Mouse (Mus musculus) olfactory bulb, adult 2 months (tissue): ENCODE data around the gene Bcl2l12.

Experiments
- CTCF ChIP-seq: fragments of 200-500 bp; IDR thresholded peaks from 2 replicates; pipeline ENCODE4 v1.5.1; 2012; ENCODE audit warnings: low read depth, mild to moderate bottlenecking, low read length, moderate library complexity; ENCODE audit not compliant: insufficient read depth
- POLR2A ChIP-seq: fragments of 200-500 bp; IDR thresholded peaks from 2 replicates; pipeline ENCODE4 v1.6.1; 2012; ENCODE audit warnings: mild to moderate bottlenecking, low read depth, low read length, moderate library complexity; ENCODE audit not compliant: insufficient read depth

GRCm38 (mm10) chr7:44986192-44986878 is 12.2 kb downstream of the Bcl2l12 start, which contains the start of gene Prmt1:
- no peak for TF ChIP-seq CTCF
- TF ChIP-seq POLR2A: peak; percentile 61
